Comparison of ENCODE assay signal across 8 mouse cellular contexts in the genomic region with DNA sequence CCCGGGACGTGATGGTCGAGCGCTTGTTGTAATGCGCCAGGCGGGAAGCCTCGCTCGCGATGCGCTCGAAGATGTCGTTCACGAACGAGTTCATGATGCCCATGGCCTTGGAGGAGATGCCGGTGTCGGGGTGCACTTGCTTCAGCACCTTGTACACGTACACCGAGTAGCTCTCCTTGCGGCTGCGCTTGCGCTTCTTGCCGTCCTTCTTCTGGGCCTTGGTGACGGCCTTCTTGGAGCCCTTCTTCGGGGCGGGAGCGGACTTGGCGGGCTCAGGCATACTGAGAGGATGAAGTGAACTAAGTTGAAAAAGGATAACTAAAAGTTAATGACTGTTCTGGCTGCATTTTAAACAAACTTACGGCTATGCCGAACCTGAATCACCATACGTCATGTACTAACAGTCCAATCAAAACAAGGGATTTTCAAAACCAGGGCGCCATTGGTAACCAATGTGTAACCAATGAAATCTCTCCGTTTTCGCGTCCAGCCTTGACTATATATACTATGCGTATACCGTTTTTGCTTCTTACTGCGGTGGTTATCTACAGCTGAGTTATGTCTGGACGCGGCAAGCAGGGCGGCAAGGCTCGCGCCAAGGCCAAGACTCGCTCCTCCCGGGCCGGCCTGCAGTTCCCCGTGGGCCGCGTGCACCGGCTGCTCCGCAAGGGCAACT. TPM values are rescaled to one million over a fixed set of nuclear protein-coding genes. Genes with fewer than 3 reads are reported as not detected.
DNase-seq lines count a peak whose midpoint lies in the region; ATAC-seq lines count a peak whose summit lies in the region.
"Not testable (repeated sequence)": the region's sequence is repeated elsewhere in the genome, so short reads cannot be mapped to it uniquely, and the experiment has no call there.

A gene (minus strand): TSS at position 280 of the 676 bp plus-strand sequence.
A gene (plus strand): TSS at position 559 of the 676 bp plus-strand sequence.

- peaks cover 26% of the 10 kb centered on the region for H3K4me1 ChIP-seq in hindbrain, embryonic 16.5 days (ENCODE audit: control insufficient read depth, insufficient read depth, low read depth, low read length)

- H3K9ac ChIP-seq in hindbrain, embryonic 16.5 days (ENCODE audit: low read depth, low read length): peak within 1 kb of the TSS; percentile 63

- 0% methylated on average over 27 of the region's 50 CpGs for WGBS in hindbrain, embryonic 16.5 days

- H3K4me2 ChIP-seq in hindbrain, embryonic 16.5 days (ENCODE audit: low read length): peak within 1 kb of the TSS; percentile 94

- not testable (repeated sequence) for H3K27me3 ChIP-seq in hindbrain, embryonic 16.5 days (replicated peaks; ENCODE audit: control insufficient read depth, insufficient read depth, low read length)

- ATAC-seq in common myeloid progenitor, adult 5-6 weeks (replicated peaks; ENCODE audit: low read depth, poor library complexity, severe bottlenecking): peak; percentile 86
- peak; percentile 97 for ATAC-seq in hindbrain, embryonic 16.5 days

- peak within 1 kb of the TSS; percentile 88 for H3K27ac ChIP-seq in hindbrain, embryonic 16.5 days (ENCODE audit: low read depth, low read length)

- H3K36me3 ChIP-seq in hindbrain, embryonic 16.5 days (ENCODE audit: control insufficient read depth, insufficient read depth, low read length): not testable (repeated sequence)

- DNase-seq in ZHBTc4 (ENCODE audit: low read depth, low spot score): peak; percentile 95
- peak; percentile 62 for DNase-seq in gastrocnemius, adult 18-20 months (ENCODE audit: low spot score)
- peak; percentile 92 for DNase-seq in left cerebral cortex, adult 11 months (ENCODE audit: low spot score)
- peak; percentile 94 for DNase-seq in lung, postnatal 36 days
- peak; percentile 96 for DNase-seq in retina, embryonic 14.5 days (ENCODE audit: low spot score)
- peak; percentile 75 to 81 for DNase-seq in thymus, postnatal 36 days

- not testable (repeated sequence) for H3K9me3 ChIP-seq in hindbrain, embryonic 16.5 days (ENCODE audit: control insufficient read depth, low read length)

- peak within 1 kb of the TSS; percentile 45 for H3K4me3 ChIP-seq in hindbrain, embryonic 16.5 days (ENCODE audit: low read length)

RNA-seq across cellular contexts. Expression of the first gene that starts in this region (rescaled TPM):
- 401 and 517 TPM in 2 replicates for total RNA-seq in common myeloid progenitor, adult 5-6 weeks (2017)
- total RNA-seq in gastrocnemius, adult 18-20 months (2021): 1 to 10 TPM; 3.4 to 3.7 TPM
- polyA plus RNA-seq in hindbrain, embryonic 16.5 days (2015; fragmentation: Nextera tagmentation; extraction: Ambion mirVana): not detected in 2 replicates

RNA-seq across cellular contexts. Expression of the second gene that starts in this region (rescaled TPM):
- 1,241 and 1,337 TPM in 2 replicates for total RNA-seq in common myeloid progenitor, adult 5-6 weeks (2017)
- 1 to 10 TPM in 1 of 2 experiments, not detected in 1; 1.5 TPM for total RNA-seq in gastrocnemius, adult 18-20 months (2021)
- 5.1 and 6.5 TPM in 2 replicates for polyA plus RNA-seq in hindbrain, embryonic 16.5 days (2015; fragmentation: Nextera tagmentation; extraction: Ambion mirVana)

Comparison
In these comparisons a context has a peak if more than half of its experiments do, and no peak if none do; other contexts are left out.
1. Peak in every context shown above with its lines: DNase-seq, ATAC-seq, H3K4me3 ChIP-seq and H3K27ac ChIP-seq.
2. RNA of the first gene that starts in this region (total RNA-seq): 401 to 517 TPM in common myeloid progenitor, adult 5-6 weeks; 3.4 to 3.7 TPM in gastrocnemius, adult 18-20 months; every median in the first group is over 10 times any median in the second.
3. RNA of the second gene that starts in this region (total RNA-seq): 1,241 to 1,337 TPM in common myeloid progenitor, adult 5-6 weeks; 1.5 TPM in gastrocnemius, adult 18-20 months; every median in the first group is over 100 times any median in the second.